Mouse (Mus musculus) cortical plate, adult 2 months (tissue): ENCODE measurements around the gene Hes1. TPM values are rescaled to one million over a fixed set of nuclear protein-coding genes. Genes with fewer than 3 reads are reported as not detected.

Source experiments
- H3K27ac ChIP-seq: fragments of 200-500 bp; 2 replicates; pipeline ENCODE4 v1.5.1; 2012; ENCODE audit warnings: low read length, control low read depth, inconsistent platforms; ENCODE audit not compliant: insufficient read depth
- H3K4me1 ChIP-seq: fragments of 200-500 bp; 2 replicates; pipeline ENCODE4 v1.6.1; 2011; ENCODE audit warnings: low read length; ENCODE audit not compliant: control insufficient read depth, insufficient read depth
- H3K4me3 ChIP-seq: fragments of 200-500 bp; 2 replicates; pipeline ENCODE4 v1.5.1; 2011; ENCODE audit warnings: mild to moderate bottlenecking, low read length, control low read depth; ENCODE audit not compliant: insufficient read depth
- CTCF ChIP-seq: fragments of 200-500 bp; IDR thresholded peaks from 2 replicates; pipeline ENCODE4 v1.5.1; 2011; ENCODE audit warnings: mild to moderate bottlenecking, control low read depth, low read length; ENCODE audit not compliant: insufficient read depth; ENCODE audit errors: extremely low read depth
- POLR2A ChIP-seq: fragments of 200-500 bp; IDR thresholded peaks from 2 replicates; pipeline ENCODE4 v1.6.1; 2011; ENCODE audit warnings: mild to moderate bottlenecking, low read length, control low read depth; ENCODE audit not compliant: insufficient read depth; ENCODE audit errors: extremely low read depth
- polyA plus RNA-seq: library from polyadenylated mRNA; depleted of rRNA; stranded (reverse); fragments of >200 nt; gene quantifications from 2 replicates; pipeline ENCODE4 v1.2.3, GENCODE M21; 2012

The Hes1 gene
- polyA plus RNA-seq, 1 experiment = 26.8 TPM

DNA sequence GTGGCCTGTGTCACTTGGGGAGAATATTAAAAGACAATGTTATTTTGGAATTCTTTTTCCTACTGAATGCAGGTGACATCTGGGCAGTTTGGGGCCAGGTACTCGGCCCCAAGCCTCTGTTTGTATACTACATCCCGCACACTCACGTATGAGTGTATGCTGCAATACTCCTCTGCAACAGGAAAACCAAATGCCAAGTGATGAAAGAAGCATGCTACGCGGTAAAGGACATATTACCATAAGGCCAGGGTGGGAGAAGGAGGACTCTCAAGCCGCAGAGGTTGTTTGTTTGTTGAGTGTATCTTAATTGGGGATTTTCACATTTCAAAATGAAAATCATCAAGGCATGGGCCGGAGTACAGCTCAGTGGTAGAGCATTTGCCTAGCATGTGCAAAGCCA lies 17.2 kb upstream of the Hes1 start:
- TF ChIP-seq POLR2A (no peak), CTCF (no peak)

DNA sequence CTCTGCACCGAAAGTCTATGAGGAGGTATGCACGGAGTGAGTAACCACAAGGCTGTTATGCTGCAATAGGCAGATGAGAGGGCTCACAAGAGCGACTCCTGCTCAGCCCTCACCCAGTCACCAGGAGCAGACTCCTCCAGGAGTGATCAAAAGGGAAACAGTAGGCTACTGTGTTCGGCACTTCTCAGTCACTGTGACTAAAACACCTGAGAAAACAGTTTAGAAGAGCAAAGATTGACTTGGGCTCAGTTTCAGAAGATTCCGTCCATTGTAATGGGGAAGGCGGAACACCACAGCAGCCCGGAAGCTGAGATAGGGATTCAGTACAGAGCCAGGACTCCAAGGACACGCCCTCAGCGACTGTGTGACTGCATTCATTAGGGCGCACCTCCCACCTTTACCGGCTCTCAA lies 16.8 kb upstream of the Hes1 start:
- H3K4me3 ChIP-seq = no peak overlapping the region
- no peaks in the 10 kb centered on the region for H3K4me1 ChIP-seq
- TF ChIP-seq CTCF (no peak), POLR2A (no peak)
- no peak overlapping the region for H3K27ac ChIP-seq

More for the DNA sequence above, 17.2 kb upstream of the Hes1 start:
- Histone ChIP-seq H3K27ac (no peak overlapping the region), H3K4me3 (no peak overlapping the region), H3K4me1 (no peaks in the 10 kb centered on the region)

DNA sequence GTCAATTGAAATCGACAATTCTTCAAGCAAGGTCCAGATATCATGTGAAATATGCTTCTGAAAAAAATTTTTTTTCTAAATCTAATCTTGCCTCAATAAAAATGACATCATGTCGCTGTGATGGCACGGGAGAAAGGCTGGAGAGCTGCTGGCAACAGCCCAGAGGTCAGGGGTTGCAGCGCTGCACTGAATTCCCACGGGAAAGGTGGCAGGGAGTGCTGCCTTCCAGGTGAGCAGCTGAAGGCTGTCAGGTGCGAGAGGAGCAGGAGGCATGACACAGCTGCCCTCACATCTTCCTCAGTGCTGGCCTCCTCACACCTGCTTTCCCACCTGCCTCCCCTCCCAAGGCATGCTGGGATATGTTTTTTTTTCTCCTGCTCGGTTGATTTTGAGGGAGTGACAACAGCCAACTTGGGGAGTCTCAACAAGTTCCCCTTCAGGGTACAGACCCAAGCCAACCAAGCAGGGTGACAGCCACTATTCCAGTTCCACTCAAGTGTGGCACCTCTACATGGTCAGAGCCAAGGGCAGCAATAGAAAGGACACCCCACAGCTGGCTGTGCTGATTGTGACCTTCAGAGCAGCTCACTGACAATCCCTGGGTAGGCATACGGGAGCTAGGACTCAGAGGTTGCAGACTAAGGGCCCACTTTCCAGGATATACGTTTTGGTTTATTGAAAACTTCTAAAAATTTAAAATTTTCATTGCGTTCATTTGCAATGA lies 13.3 kb upstream of the Hes1 start:
- Histone ChIP-seq H3K4me1 (no peaks in the 10 kb centered on the region), H3K27ac (no peak overlapping the region), H3K4me3 (no peak overlapping the region)
- TF ChIP-seq CTCF (no peak), POLR2A (no peak)

DNA sequence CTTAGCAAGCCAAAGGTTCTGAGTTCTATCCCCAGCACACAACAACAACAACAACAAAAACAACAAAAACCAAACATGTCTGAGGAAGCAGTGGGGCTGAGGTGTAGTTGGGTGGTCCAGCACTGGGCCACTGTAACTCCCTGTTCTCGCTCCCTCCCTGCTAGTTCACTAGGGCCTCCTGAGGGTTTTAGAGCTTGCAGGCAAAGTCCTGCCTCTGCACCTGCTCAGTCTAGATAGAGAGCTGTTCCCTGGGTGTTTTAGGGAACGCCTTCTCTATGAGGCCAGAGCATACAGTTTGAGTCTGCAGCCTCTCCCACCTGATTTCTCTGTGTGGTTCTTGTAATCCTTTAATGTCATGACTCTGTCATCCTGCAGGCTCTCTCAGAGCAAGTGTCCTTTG lies 11.9 kb upstream of the Hes1 start:
- Histone ChIP-seq H3K4me1 (no peaks in the 10 kb centered on the region), H3K27ac (no peak overlapping the region), H3K4me3 (no peak overlapping the region)
- TF ChIP-seq POLR2A (no peak), CTCF (no peak)

DNA sequence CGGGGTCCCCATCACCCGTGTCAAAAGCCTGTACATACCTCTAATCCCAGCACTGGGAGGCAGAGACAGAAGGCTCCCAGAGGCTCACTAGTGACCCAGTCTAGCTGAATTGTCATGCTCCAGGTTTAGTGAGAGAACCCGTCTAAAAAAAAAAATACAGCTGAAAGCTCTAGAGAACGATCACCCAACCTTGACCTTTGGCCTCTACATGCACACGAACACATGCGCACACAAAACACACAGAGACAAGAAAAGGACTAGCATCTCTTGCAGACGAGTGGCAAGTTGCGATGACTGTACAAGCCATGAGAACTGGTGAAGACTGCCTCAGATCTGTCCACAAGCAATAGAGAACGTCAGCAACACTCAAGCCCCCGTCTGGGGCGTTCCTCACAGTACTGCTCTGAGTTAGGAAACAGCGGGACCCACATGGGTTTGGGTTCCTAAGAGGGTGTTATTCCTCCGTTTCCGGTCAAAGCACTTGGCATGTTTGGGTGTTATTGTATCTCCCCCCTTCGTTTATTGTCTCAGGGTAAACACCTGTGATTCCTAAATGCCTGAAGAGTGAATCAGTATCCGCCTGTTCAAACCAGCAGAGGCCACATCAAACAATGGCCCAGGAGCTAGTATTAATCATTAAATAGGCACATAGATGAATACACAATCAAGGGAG lies 11.2 kb upstream of the Hes1 start:
- Histone ChIP-seq H3K4me1 (no peaks in the 10 kb centered on the region), H3K4me3 (no peak overlapping the region), H3K27ac (no peak overlapping the region)
- TF ChIP-seq CTCF (no peak), POLR2A (no peak)

DNA sequence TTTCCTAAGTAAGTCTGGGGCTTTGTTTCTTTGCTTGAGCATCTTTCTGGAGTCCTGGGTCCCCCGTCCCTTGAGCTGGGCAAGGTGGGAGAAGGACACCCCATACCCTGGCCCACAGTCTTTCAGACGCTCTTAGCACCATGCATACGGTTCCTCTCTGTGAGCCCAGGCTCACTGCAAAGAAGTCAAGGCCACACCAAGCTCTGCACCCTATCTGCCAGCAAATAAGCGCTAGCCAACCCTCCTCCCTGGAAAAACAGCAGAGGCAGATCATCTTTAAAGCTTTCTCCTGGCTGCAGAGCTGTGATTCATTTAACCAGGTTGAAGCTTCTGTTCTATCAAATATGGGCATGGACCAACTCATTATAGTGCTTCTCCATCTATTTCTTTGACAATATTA lies 9.6 kb upstream of the Hes1 start:
- Histone ChIP-seq H3K4me1 (no peaks in the 10 kb centered on the region), H3K27ac (no peak overlapping the region), H3K4me3 (no peak overlapping the region)
- no peak for TF ChIP-seq CTCF

DNA sequence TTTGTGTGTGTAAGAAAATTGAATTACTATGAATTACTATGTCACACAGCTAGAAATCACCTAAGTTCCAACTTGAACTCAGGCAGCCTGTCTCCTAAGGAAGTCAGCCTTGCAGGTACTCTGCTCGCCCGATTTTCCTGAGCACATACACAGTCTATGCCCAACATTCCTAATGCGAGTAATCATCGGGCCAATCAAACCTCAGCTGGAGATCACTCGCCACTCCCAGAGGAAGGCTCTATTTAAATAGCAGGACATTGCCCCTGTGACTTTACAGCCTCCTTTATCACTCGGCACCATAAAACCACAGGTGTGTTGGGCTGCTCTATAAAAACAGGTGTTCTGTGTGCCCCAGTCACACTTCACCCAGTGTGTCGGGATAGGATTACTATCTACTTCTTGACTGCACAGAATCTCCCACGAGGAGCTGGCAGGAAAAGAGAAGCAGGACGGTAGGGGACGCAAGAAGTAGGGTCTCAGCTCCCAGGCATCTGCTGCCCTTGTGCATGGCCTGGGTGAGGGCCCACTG lies 8.8 kb upstream of the Hes1 start:
- no peak for TF ChIP-seq CTCF
- TF ChIP-seq POLR2A = no peak
- H3K27ac ChIP-seq = no peak overlapping the region
- H3K4me3 ChIP-seq = no peak overlapping the region
- H3K4me1 ChIP-seq = peaks cover 3% of the 10 kb centered on the region; the same call in 1 of the 2 replicates

DNA sequence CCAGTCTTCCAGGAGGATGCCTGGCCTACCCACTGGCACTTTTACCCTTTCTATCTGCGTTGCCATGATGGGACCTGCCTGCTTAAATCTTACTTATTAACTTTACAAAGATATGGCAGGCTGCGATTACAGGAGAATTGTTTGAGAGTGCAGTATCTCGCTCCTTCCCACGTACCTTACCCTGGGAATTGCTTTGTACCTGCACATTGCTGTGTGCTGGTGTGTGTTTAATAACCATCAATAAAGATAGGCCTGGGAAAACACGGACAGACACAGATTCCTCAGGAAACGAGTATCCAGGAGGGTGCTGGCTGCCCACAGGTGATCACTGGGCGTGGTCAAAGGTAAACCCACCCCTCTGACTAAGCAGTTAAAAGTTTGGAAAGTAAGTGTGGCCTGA lies 8.3 kb upstream of the Hes1 start:
- no peak overlapping the region for H3K27ac ChIP-seq
- H3K4me3 ChIP-seq = no peak overlapping the region
- no peak for TF ChIP-seq CTCF
- no peak for TF ChIP-seq POLR2A
- peaks cover 5% of the 10 kb centered on the region; the same call in 1 of the 2 replicates for H3K4me1 ChIP-seq

DNA sequence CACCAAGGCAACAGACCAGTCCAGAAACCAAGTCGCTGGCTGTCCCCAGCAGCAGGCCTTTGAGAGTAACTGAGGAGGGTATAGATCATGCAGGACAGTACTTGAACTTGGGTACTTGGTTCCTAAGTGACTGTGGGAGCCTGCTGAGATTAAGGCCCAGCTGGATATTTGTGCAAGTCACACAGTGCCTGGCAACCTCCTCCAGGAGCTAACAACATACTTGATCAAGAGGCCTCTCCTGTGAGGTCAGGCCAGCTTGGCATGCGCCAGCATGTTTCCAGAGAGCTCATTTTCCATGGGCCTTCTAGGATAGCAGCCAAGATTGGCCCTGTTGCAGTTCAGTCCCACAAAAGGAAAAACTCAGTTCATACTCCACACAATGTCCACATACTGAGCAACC lies 7.3 kb upstream of the Hes1 start:
- Histone ChIP-seq H3K27ac (no peak overlapping the region), H3K4me1 (peaks cover 5% of the 10 kb centered on the region; the same call in 1 of the 2 replicates), H3K4me3 (no peak overlapping the region)
- TF ChIP-seq CTCF = no peak
- no peak for TF ChIP-seq POLR2A

DNA sequence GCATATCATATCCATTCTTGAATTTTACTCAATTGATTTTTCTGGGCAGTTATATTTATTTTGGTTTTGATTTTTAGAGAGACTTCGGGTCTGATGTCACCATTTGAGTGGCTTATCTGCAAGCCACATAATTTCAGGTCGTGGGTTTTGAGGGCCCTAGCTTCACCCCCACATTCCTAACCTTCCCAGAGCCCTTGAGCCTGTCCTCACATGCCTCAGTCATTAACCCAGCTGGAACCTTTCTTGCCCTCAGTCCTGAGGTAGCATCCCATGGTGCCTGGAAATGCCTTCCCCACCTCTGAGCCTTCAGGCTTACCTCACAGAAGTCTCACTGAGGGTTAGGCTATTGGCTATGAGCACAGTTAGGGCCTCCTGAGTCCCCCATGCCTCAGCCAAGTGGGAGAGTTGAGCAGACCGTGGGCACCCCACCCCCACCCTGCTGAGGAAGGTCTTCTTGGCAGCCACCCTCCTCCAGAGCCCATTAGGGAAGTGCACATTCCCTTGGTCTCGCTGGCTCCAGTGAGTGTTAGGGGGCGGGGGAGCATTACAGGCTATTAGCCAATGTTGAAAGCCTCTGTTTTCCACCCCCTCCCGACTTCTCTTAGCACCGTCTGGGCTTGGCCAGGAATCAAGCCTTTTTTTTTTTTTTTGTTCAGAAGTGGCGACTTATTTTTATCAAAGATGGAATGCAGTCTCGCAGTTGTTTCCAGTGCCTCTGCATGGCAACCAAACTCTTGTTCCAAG lies 5.0 kb upstream of the Hes1 start:
- H3K27ac ChIP-seq = no peak overlapping the region
- H3K4me1 ChIP-seq = peaks cover 5% of the 10 kb centered on the region; the same call in 1 of the 2 replicates
- TF ChIP-seq CTCF = no peak
- TF ChIP-seq POLR2A = no peak

More for the DNA sequence above, 5.0 kb upstream of the Hes1 start:
- H3K4me3 ChIP-seq = no peak overlapping the region
